Mouse (Mus musculus) CH12.LX (cell line): ENCODE measurements around the gene Arpc1a. TPM values are rescaled to one million over a fixed set of nuclear protein-coding genes. Genes with fewer than 3 reads are reported as not detected.

Source experiments
- DNase-seq: peaks from one replicate; pipeline ENCODE4 v3.0.0-alpha.2; 2013; ENCODE audit errors: extremely low read depth
- H3K27ac ChIP-seq: 2 replicates; pipeline ENCODE4 v1.5.1; 2012; ENCODE audit warnings: low read depth, mild to moderate bottlenecking, control low read depth, moderate library complexity; ENCODE audit not compliant: insufficient read depth
- H3K27me3 ChIP-seq: replicated peaks from 2 replicates; pipeline ENCODE3; 2012; ENCODE audit warnings: inconsistent platforms
- H3K36me3 ChIP-seq, 2 experiments: replicated peaks in 1 of 2; 2 replicates each; pipeline versions ENCODE3 to v1.6.1; 2012; ENCODE audit warnings: inconsistent platforms in 1 of 2, low read length in 1 of 2, mild to moderate bottlenecking in 1 of 2, mixed read lengths in 1 of 2, moderate library complexity in 1 of 2; ENCODE audit not compliant: control insufficient read depth in 1 of 2, insufficient read depth in 1 of 2
- H3K4me1 ChIP-seq, 2 experiments: 2 replicates each; pipeline ENCODE4 v1.6.1; 2012; ENCODE audit warnings: inconsistent platforms in 1 of 2, moderate library complexity in 1 of 2; ENCODE audit not compliant: insufficient read depth in 2 of 2, control insufficient read depth in 1 of 2
- H3K4me2 ChIP-seq: 2 replicates; pipeline ENCODE4 v1.6.1; 2012; ENCODE audit warnings: low read depth, mild to moderate bottlenecking, control low read depth; ENCODE audit not compliant: poor library complexity, insufficient read depth, severe bottlenecking
- H3K4me3 ChIP-seq, 3 experiments: fragments of 150-350 bp in 1 of 3; sonication (generic) in 1 of 3; replicated peaks in 1 of 3; 2 replicates each; pipeline versions ENCODE3 to v1.5.1; 2011 to 2012; ENCODE audit warnings: low read depth in 2 of 3, low read length in 2 of 3, mild to moderate bottlenecking in 2 of 3, moderate library complexity in 2 of 3, control low read depth in 1 of 3, improper control_type of control experiment in 1 of 3, inconsistent platforms in 1 of 3, mixed read lengths in 1 of 3; ENCODE audit not compliant: poor library complexity in 1 of 3
- H3K79me2 ChIP-seq: replicated peaks from 2 replicates; pipeline ENCODE4 v1.6.1; 2012; ENCODE audit warnings: mild to moderate bottlenecking, moderate library complexity; ENCODE audit not compliant: control insufficient read depth, poor library complexity, insufficient read depth, severe bottlenecking; ENCODE audit errors: extremely low read depth
- H3K9ac ChIP-seq: 2 replicates; pipeline ENCODE4 v1.6.1; 2012; ENCODE audit warnings: low read depth, mild to moderate bottlenecking, control low read depth, moderate library complexity; ENCODE audit not compliant: insufficient read depth
- H3K9me3 ChIP-seq: replicated peaks from 2 replicates; pipeline ENCODE3; 2012; ENCODE audit warnings: low read length, inconsistent platforms, mixed read lengths
- BHLHE40 ChIP-seq: IDR thresholded peaks from 2 replicates; pipeline ENCODE4 v1.6.1; 2011; ENCODE audit warnings: mild to moderate bottlenecking, low read depth, low read length, improper control_type of control experiment
- CTCF ChIP-seq, 2 experiments: IDR thresholded peaks in 1 of 2; conservative IDR thresholded peaks in 1 of 2; 2 replicates each; pipeline ENCODE4 v1.5.1; 2011 to 2012; ENCODE audit warnings: low read depth in 2 of 2, low read length in 2 of 2, improper control_type of control experiment in 1 of 2, inconsistent platforms in 1 of 2, mild to moderate bottlenecking in 1 of 2, moderate library complexity in 1 of 2
- ETS1 ChIP-seq: conservative IDR thresholded peaks from 2 replicates; pipeline ENCODE4 v1.6.1; 2012; ENCODE audit warnings: low read depth, mild to moderate bottlenecking, inconsistent platforms, low read length, improper control_type of control experiment, moderate library complexity
- IRF4 ChIP-seq: IDR thresholded peaks from 2 replicates; pipeline ENCODE4 v1.6.1; 2014; ENCODE audit warnings: low read depth, mild to moderate bottlenecking, inconsistent platforms, low read length, improper control_type of control experiment
- JUND ChIP-seq: conservative IDR thresholded peaks from 2 replicates; pipeline ENCODE4 v1.6.1; 2011; ENCODE audit warnings: low read depth, low read length, improper control_type of control experiment
- KAT2A ChIP-seq: IDR thresholded peaks from 2 replicates; pipeline ENCODE4 v1.6.1; 2012; ENCODE audit warnings: low read length, improper control_type of control experiment, inconsistent platforms; ENCODE audit not compliant: insufficient replicate concordance
- MAFK ChIP-seq: IDR thresholded peaks from 2 replicates; pipeline ENCODE4 v1.6.1; 2011; ENCODE audit warnings: low read length, improper control_type of control experiment; ENCODE audit not compliant: insufficient replicate concordance
- MXI1 ChIP-seq: IDR thresholded peaks from 2 replicates; pipeline ENCODE4 v1.6.1; 2011; ENCODE audit warnings: mild to moderate bottlenecking, low read depth, low read length, improper control_type of control experiment
- NELFE ChIP-seq: IDR thresholded peaks from 2 replicates; pipeline ENCODE4 v1.6.1; 2011; ENCODE audit warnings: low read depth, low read length, improper control_type of control experiment
- PAX5 ChIP-seq: IDR thresholded peaks from 2 replicates; pipeline ENCODE4 v1.6.1; 2012; ENCODE audit warnings: low read length, inconsistent platforms, mixed read lengths
- POLR2AphosphoS2 ChIP-seq: IDR thresholded peaks from 2 replicates; pipeline ENCODE4 v1.6.1; 2011; ENCODE audit warnings: low read depth, low read length, improper control_type of control experiment
- TCF12 ChIP-seq: IDR thresholded peaks from 2 replicates; pipeline ENCODE4 v1.6.1; 2014; ENCODE audit warnings: low read depth, mild to moderate bottlenecking, inconsistent platforms, low read length, improper control_type of control experiment
- USF2 ChIP-seq: conservative IDR thresholded peaks from 2 replicates; pipeline ENCODE4 v1.6.1; 2011; ENCODE audit warnings: low read depth, low read length, improper control_type of control experiment
- ZKSCAN1 ChIP-seq: IDR thresholded peaks from 2 replicates; pipeline ENCODE4 v1.6.1; 2012; ENCODE audit warnings: low read depth, inconsistent platforms, low read length, improper control_type of control experiment, borderline replicate concordance
- dilution Hi-C: fragments of 300-500 bp; cut with MboI; formaldehyde crosslinking; loops from 2 replicates; pipeline ENCODE4 v1.14.3; 2020; ENCODE audit warnings: low sequenced_read_pairs; ENCODE audit not compliant: extremely low pct_unique_long_range_greater_than_20kb, extremely low pct_ligation_motif_present
- in situ Hi-C: fragments of 300-500 bp; cut with MboI; formaldehyde crosslinking; loops from 3 replicates; pipeline ENCODE4 v1.14.3; 2019; ENCODE audit warnings: low sequenced_read_pairs, low pct_ligation_motif_present, low pct_unique_long_range_greater_than_20kb, mixed read lengths
- polyA plus RNA-seq: library from polyadenylated mRNA; unstranded; fragments of >175 nt; gene quantifications from 2 replicates; pipeline ENCODE4 v1.2.1, GENCODE M21; 2012; ENCODE audit warnings: low read depth; ENCODE audit not compliant: insufficient read length
- total RNA-seq, 2 experiments: library from RNA; depleted of rRNA; stranded (reverse); fragments of 300-350 nt in 1 of 2; fragments of >200 nt in 1 of 2; gene quantifications; 2 replicates each; pipeline ENCODE4 v1.2.3; 2012 to 2014

Gene Arpc1a
- total and polyA plus RNA-seq, 3 experiments: 59.2 to 83.2 (median 59.5) TPM

- Histone ChIP-seq H3K27ac (no peak overlapping the region), H3K4me2 (no peak overlapping the region), H3K4me3 (no peak overlapping the region), H3K79me2 (peaks cover 58% of the 10 kb centered on the region), H3K36me3 (peaks cover 21 to 62% of the 10 kb centered on the region in 2 experiments), H3K4me1 (peaks cover 5 to 27% of the 10 kb centered on the region in 2 experiments; a peak in 3 of 4 replicates), H3K9me3 (peaks cover 2% of the 10 kb centered on the region), H3K27me3 (no peaks in the 10 kb centered on the region), H3K9ac (no peak overlapping the region)
- in situ Hi-C loops: no loop called here
- dilution Hi-C loops: no loop called here
- TF ChIP-seq TCF12 (no peak), USF2 (no peak), POLR2AphosphoS2 (no peak), ZKSCAN1 (no peak), NELFE (no peak)
- no peak for DNase-seq
These were observed 4.6 kb downstream of the Arpc1a start for GRCm38 (mm10) chr5:145088186-145088585.

DNA sequence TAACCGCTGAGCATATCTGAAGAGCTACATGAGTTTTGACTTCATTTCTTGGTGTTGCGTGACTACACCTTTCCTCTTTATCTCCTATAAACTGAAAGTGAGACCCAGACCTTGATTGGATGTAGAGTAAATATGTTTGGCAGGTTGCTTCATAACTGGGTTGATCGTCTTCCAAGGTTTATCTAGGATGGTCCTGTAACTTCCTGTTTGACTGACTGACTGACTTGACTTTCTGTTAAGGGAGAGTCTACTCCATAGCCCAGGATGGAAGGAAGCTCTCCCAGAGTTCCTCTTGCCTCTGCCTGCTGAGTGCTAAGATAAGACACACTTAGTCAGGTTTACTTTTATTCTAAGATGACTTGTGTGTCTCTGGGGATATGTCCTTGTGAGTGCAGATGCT lies 6.2 kb downstream of the Arpc1a start:
- no peaks in the 10 kb centered on the region for H3K27me3 ChIP-seq
- H3K36me3 ChIP-seq: peaks cover 29 to 77% of the 10 kb centered on the region in 2 experiments
- dilution Hi-C loops: no loop called here
- in situ Hi-C loops: no loop called here
- peaks cover 5 to 22% of the 10 kb centered on the region in 2 experiments; a peak in 3 of 4 replicates for H3K4me1 ChIP-seq
- H3K9me3 ChIP-seq: peaks cover 2% of the 10 kb centered on the region
- no peak overlapping the region for H3K27ac ChIP-seq
- DNase-seq: no peak
- H3K4me2 ChIP-seq: no peak overlapping the region
- H3K79me2 ChIP-seq: peaks cover 47% of the 10 kb centered on the region
- no peak overlapping the region for H3K9ac ChIP-seq
- H3K4me3 ChIP-seq: no peak overlapping the region
- TF ChIP-seq KAT2A (no peak), ETS1 (no peak)
- TF ChIP-seq, all 38 proteins: peak for 0

GRCm38 (mm10) chr5:145096195-145096594 lies 12.6 kb downstream of the Arpc1a start:
- DNase-seq: no peak
- H3K4me1 ChIP-seq: no peaks in the 10 kb centered on the region
- H3K79me2 ChIP-seq: 0 out of 2 replicates have a peak, but pooled peaks cover 2% of the 10 kb centered on the region
- in situ Hi-C loops (no loop called here), dilution Hi-C loops (no loop called here)
- H3K9ac ChIP-seq: no peak overlapping the region
- H3K36me3 ChIP-seq: peaks cover 70 to 94% of the 10 kb centered on the region in 2 experiments
- H3K9me3 ChIP-seq: no peaks in the 10 kb centered on the region
- TF ChIP-seq BHLHE40: no peak
- TF ChIP-seq CTCF (conservative IDR thresholded peaks at IDR 0.05 in 1 of 2, IDR thresholded peaks at IDR 0.05 in 1 of 2; ENCODE audit: low read depth in 2 of 2, low read length in 2 of 2): no peak
- no peak for TF ChIP-seq IRF4
- no peak for TF ChIP-seq PAX5
- no peak for TF ChIP-seq JUND
- TF ChIP-seq MXI1: no peak
- no peak for TF ChIP-seq MAFK
- H3K27ac ChIP-seq: no peak overlapping the region
- no peaks in the 10 kb centered on the region for H3K27me3 ChIP-seq
- no peak overlapping the region for H3K4me2 ChIP-seq
- H3K4me3 ChIP-seq: no peak overlapping the region
